Mouse (Mus musculus): Measurements from ENCODE around the gene Kpna1. TPM values are rescaled to one million over a fixed set of nuclear protein-coding genes. Genes with fewer than 3 reads are reported as not detected.

Gene Kpna1
- polyA plus RNA-seq (2012; rRNA removed) = 37.7 and 39.9 TPM in 2 replicates

GRCm38 (mm10) chr16:35978450-35978849, at the start of gene Kpna1:
Gene Kpna1 (plus strand): TSS chr16:35978750.

DNA sequence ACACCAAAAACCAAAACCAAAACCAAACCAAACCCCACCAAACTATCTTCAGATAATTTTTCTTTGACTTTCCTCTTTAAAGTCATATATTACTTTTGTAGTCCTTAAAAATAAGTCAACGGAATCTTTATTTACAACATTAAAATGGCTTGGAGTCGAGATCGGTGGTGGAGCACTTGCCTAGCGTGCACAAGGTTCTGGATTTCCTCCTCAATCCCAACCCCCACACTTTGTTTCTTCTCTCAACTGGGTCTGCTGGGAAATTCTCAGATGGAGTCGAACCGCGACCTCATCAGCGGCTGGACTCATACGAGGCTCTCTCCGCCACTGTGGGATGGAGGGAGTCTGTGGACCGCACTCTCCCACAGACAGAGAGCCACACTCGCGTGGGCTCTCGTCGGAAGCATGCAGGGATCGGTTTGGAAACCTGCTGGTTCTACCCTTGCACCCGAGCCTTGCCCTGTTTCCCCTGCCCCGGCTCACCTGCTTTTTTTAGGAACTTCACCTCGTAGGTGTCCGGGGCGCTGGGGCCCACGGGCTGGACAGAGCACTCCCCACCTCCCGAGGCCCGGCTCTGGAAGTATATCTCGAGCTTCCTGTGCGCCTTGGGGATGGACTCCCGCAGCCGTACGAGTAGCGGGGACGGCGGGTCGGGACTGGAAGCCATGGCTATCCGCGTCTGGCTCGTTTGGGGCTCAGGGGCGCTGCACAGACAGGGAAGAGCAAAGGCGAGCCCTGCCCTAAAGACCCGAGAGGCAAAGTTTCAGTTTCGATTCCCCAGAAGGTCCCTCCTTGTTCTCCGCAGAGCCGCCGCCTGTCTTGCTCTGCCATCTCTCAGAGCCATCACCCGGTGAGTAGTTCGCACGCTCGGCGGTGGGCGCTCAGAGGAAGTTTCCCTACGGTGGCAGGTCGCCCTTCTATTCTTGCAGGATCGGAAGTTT, 40.1 kb upstream of the Kpna1 start, which contains the start of the genes Parp9 and Dtx3l:
Parp9 (plus strand) TSS at position 260 of the 941 bp plus-strand sequence.
Dtx3l (minus strand) TSS at position 941 of the 941 bp plus-strand sequence.

DNA sequence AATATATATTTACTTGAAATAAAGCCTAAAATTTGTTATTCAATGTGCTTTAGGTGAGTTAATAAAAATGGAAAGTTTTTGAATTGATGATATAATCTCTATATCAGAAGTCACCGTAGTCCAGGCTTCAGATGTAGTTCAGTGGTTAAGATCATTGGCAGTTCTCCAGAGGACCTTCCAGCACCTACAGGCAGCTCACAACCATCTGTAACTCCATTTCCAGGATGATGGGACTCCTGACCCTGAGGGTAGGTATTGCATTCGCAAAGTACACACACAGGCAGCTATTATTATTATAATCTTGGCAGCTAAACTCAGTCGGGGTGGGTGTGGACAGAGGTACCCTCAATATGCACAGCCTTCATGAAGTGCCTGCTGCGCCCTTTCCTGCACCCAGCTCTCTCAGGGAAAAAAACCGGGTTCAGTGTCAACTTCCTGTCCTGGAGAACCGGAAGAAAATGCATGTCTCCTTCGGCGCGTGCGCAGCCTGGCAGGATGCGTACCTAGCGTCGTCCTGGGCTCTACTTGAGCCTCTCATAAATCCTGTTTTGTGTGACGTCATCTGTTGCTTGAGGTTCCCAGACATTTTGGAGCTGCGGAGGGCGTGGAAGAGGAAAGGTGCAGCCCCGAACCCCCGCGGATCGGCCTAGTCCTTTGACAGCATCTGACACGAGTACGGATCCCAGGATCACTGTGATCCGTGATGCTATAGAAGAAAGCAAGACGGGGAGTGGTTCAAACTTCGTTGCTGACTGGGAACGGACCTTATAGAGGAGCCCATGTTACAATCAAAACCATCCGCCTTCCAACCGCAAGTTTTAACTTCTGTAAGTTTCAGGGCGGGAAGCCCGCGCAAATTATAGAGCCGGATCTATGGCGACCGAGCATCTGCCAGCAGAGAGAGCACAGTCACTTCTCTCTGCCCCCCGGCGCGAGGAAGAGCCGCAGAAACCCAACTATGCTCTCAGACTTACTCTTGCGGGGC, 62.4 kb downstream of the Kpna1 start, which contains the start of gene Wdr5b:
Wdr5b (plus strand) TSS at position 551 of the 985 bp plus-strand sequence.

DNA sequence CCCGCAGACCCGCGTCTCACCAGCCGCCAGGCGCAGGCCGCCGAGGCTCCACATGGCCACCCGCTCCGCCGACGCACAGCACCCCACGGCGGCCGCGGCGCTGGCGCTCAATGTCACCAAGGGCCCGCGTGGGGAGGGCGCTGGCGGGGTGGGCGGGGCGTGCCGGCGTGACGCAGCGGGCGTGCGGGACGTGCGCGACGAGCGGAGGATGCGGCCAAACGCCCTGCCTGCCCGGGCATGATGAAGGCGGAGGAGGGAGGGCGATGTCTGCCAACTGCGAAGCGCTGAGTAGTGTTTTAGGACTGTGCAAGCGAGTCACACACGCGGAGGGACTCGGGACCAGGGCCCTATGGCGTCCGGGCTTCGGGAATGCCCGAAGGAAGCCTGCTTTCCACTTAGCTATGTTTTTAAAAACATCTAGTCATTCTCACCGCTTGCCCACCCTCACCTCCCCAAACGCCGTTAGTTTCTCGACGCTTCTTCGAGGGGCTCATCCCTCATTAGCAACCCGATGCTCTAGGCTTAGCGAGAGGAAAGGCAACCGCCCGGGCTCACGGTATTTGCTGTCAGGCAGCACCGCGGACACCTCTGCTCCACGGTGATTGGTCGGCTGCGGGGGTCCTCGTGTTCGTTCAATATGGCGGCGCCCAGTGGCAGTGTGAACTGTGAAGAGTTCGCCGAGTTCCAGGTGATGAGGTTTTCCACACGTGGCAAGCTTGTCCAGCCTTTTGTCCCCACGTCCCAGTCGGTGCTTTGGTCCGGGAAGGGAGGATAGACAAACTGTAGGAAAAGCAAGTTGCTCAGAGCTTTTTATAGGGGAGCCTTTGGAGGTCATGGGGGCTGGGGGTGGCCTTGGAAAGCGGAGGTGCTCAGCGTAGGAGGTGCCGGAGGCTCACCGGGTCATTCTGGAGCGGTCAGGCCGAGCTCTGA, 93.2 kb downstream of the Kpna1 start, which contains the start of the genes Fam162a and Ccdc58:
Fam162a (minus strand) TSS at position 145 of the 930 bp plus-strand sequence.
Ccdc58 (plus strand) TSS at position 236 of the 930 bp plus-strand sequence.

Other genes with a start within 250 kb of the Kpna1 start
- gene Dirc2, start 209.4 kb upstream of the Kpna1 start, polyA plus RNA-seq (2012; rRNA removed) = 72.0 and 76.3 TPM in 2 replicates
- 14.7 and 15.1 TPM in 2 replicates for gene Hspbap1, start 208.4 kb upstream of the Kpna1 start, polyA plus RNA-seq (2012; rRNA removed)
- 0.66 and 1.1 TPM in 2 replicates for gene Parp14, start 107.2 kb upstream of the Kpna1 start, polyA plus RNA-seq (2012; rRNA removed)
- gene Parp9, start 40.3 kb upstream of the Kpna1 start, polyA plus RNA-seq (2012; rRNA removed) = 2.3 and 2.9 TPM in 2 replicates
- gene Dtx3l, start 39.6 kb upstream of the Kpna1 start, polyA plus RNA-seq (2012; rRNA removed) = 1.1 and 1.3 TPM in 2 replicates
- 7.2 and 7.3 TPM in 2 replicates for gene Wdr5b, start 62.4 kb downstream of the Kpna1 start, polyA plus RNA-seq (2012; rRNA removed)
- 128 and 129 TPM in 2 replicates for gene Fam162a, start 92.8 kb downstream of the Kpna1 start, polyA plus RNA-seq (2012; rRNA removed)
- gene Ccdc58, start 92.9 kb downstream of the Kpna1 start, polyA plus RNA-seq (2012; rRNA removed) = 22.5 and 25.2 TPM in 2 replicates
- gene Csta1, start 152.5 kb downstream of the Kpna1 start, polyA plus RNA-seq (2012; rRNA removed) = not detected in 2 replicates
- gene Stfa2l1, start 178.1 kb downstream of the Kpna1 start, polyA plus RNA-seq (2012; rRNA removed) = 1.7 TPM in 1 of 2 replicates, not detected in the other
- 0.30 and 2.5 TPM in 2 replicates for gene Gm5483, start 205.5 kb downstream of the Kpna1 start, polyA plus RNA-seq (2012; rRNA removed)
- not detected in 2 replicates for gene Gm5416, start 231.7 kb downstream of the Kpna1 start, polyA plus RNA-seq (2012; rRNA removed)
- gene 2010005H15Rik, start 242.7 kb downstream of the Kpna1 start, polyA plus RNA-seq (2012; rRNA removed) = 0.70 TPM in 1 of 2 replicates, not detected in the other